Mouse (Mus musculus) hindbrain, embryonic 14.5 days (tissue): Measurements from ENCODE around the gene Ube2i. TPM values are rescaled to one million over a fixed set of nuclear protein-coding genes. Genes with fewer than 3 reads are reported as not detected.

Experiments
- ATAC-seq: fragments of 200-750 bp; cut with Nextera tagmentation; 2 replicates; pipeline ENCODE4 v1.8.0; 2017; ENCODE audit warnings: moderate number of reproducible peaks, mild to moderate bottlenecking, moderate TSS enrichment, moderate library complexity; ENCODE audit not compliant: low FRiP score
- DNase-seq: peaks from one replicate; pipeline ENCODE4 v3.0.0-alpha.2; 2015; ENCODE audit warnings: low spot score
- H3K27ac ChIP-seq: fragments of 300-500 bp; sonication (generic); 2 replicates; pipeline ENCODE4 v1.5.1; 2014; ENCODE audit warnings: mild to moderate bottlenecking, moderate library complexity
- H3K27me3 ChIP-seq: fragments of 300-500 bp; sonication (generic); 2 replicates; pipeline ENCODE4 v1.6.1; 2014; ENCODE audit warnings: mild to moderate bottlenecking, low read length, mixed read lengths; ENCODE audit not compliant: control insufficient read depth, insufficient read depth
- H3K36me3 ChIP-seq: fragments of 300-500 bp; sonication (generic); replicated peaks from 2 replicates; pipeline ENCODE4 v1.6.1; 2014; ENCODE audit not compliant: control insufficient read depth, insufficient read depth
- H3K4me1 ChIP-seq: fragments of 300-500 bp; sonication (generic); replicated peaks from 2 replicates; pipeline ENCODE4 v1.6.1; 2014; ENCODE audit warnings: antibody characterized with exemption, low read length, mixed read lengths; ENCODE audit not compliant: control insufficient read depth, insufficient read depth
- H3K4me2 ChIP-seq: fragments of 300-500 bp; sonication (generic); replicated peaks from 2 replicates; pipeline ENCODE4 v1.6.1; 2014; ENCODE audit warnings: mild to moderate bottlenecking, moderate library complexity
- H3K4me3 ChIP-seq: fragments of 300-500 bp; sonication (generic); replicated peaks from 2 replicates; pipeline ENCODE4 v1.5.1; 2014; ENCODE audit warnings: mild to moderate bottlenecking, low read length
- H3K9ac ChIP-seq: fragments of 300-500 bp; sonication (generic); 2 replicates; pipeline ENCODE4 v1.6.1; 2014
- H3K9me3 ChIP-seq: fragments of 300-500 bp; sonication (generic); 2 replicates; pipeline ENCODE4 v1.6.1; 2016; ENCODE audit warnings: low read length; ENCODE audit not compliant: control insufficient read depth
- WGBS: fragments of 180-500 bp; shearing (Covaris S2); extraction: QIAGEN DNeasy Blood & Tissue Kit; methylation state at CpG from one replicate; pipeline ENCODE4 v1.1.7; 2014; 5-methylcytosine and 5-hydroxymethylcytosine counted together
- polyA plus RNA-seq: library from polyadenylated mRNA; unstranded; fragments of >200 nt; fragmentation: Nextera tagmentation; extraction: Ambion mirVana; gene quantifications from 2 replicates; pipeline ENCODE4 v1.2.1, GENCODE M21; 2014

The Ube2i gene
- polyA plus RNA-seq, 1 experiment from 2014 or later, result 430 TPM

DNA sequence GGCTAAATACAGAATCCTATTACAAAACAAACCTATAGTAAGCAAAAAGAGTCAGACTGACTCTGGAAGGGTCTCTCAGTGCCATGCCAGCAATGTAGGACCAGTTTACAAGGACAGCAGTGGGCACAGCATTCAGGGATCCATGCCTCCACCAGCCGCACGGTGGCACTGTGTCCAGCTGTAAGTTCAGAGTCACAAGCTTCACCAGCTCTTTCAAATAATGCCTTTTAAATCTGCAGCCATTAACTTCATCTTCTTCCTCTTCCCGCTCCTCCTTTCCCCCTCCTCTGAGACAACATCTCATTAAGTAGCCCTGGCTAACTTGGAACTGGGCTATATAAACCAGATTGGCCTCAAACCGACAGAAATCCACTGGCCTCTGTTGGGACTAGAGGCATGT lies 14.4 kb upstream of the Ube2i start:
- H3K36me3 ChIP-seq, result no peaks in the 10 kb centered on the region
- H3K4me2 ChIP-seq, result no peak overlapping the region
- no peaks in the 10 kb centered on the region for H3K9me3 ChIP-seq
- no peaks in the 10 kb centered on the region for H3K27me3 ChIP-seq
- WGBS, result 23% methylated on average over 4 of the region's 4 CpGs
- no peak overlapping the region for H3K27ac ChIP-seq
- ATAC-seq, result no peak
- no peaks in the 10 kb centered on the region for H3K4me1 ChIP-seq
- DNase-seq, result peak; percentile 60
- H3K4me3 ChIP-seq, result no peak overlapping the region
- H3K9ac ChIP-seq, result no peak overlapping the region

DNA sequence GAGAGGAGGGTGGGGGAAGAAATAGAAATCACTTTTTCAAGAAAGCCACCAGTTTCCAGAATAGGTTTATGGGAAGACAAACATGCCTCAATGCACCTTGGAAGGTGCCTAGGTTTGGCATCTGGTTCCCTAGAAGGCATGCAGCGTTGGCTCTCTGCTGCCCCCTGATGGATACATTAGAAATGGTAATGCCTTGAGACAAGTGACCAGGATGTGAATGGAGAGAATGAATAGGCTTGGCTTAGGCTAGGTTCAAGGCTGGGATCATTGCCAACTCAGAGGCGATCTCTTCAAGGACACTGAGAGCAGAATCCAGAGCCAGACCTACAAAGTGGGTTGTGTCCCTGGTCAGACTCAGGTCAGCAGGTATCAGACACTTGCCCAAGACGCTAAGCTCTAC lies 10.6 kb upstream of the Ube2i start:
- Histone ChIP-seq H3K4me2 (no peak overlapping the region), H3K27me3 (no peaks in the 10 kb centered on the region), H3K9ac (no peak overlapping the region), H3K36me3 (no peaks in the 10 kb centered on the region), H3K4me3 (no peak overlapping the region), H3K4me1 (no peaks in the 10 kb centered on the region), H3K27ac (no peak overlapping the region), H3K9me3 (no peaks in the 10 kb centered on the region)
- peak; percentile 73 for DNase-seq
- ATAC-seq, result no peak
- 17% methylated on average over 3 of the region's 3 CpGs for WGBS

- ATAC-seq, result no peak
- Histone ChIP-seq H3K27me3 (no peaks in the 10 kb centered on the region), H3K4me1 (no peaks in the 10 kb centered on the region), H3K36me3 (no peaks in the 10 kb centered on the region), H3K27ac (no peak overlapping the region), H3K9me3 (no peaks in the 10 kb centered on the region), H3K4me2 (no peak overlapping the region), H3K4me3 (no peak overlapping the region), H3K9ac (no peak overlapping the region)
- no peak for DNase-seq
- WGBS, result 48% methylated on average over 11 of the region's 11 CpGs
Observed at GRCm38 (mm10) chr17:25282133-25282532, 7.7 kb upstream of the Ube2i start.

DNA sequence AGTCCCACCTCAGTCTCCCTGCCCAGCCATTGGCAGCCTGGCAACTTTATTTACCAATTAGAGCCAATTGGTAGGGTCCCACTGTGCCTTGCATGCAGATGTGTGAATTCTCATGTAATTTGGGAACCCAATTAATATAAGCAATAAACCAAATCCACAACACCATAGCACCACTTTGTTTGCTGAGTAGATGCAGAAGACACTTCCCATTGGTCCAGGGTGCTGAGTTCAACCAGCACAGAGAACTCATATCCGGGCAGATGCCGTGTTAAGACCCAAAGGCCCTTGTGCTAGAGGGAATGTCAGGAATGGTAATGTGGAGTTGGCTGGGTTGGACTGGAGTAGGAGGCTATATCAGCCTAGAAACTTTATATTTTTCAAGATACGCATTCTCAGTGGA lies 1.4 kb upstream of the Ube2i start:
- no peak for DNase-seq
- WGBS, result 94% methylated on average over 3 of the region's 3 CpGs
- no peak overlapping the region for H3K4me2 ChIP-seq
- no peak for ATAC-seq
- no peak overlapping the region for H3K9ac ChIP-seq
- H3K9me3 ChIP-seq, result no peaks in the 10 kb centered on the region
- no peak overlapping the region for H3K4me3 ChIP-seq
- H3K27me3 ChIP-seq, result no peaks in the 10 kb centered on the region
- H3K36me3 ChIP-seq, result no peaks in the 10 kb centered on the region
- H3K4me1 ChIP-seq, result peaks cover 20% of the 10 kb centered on the region
- no peak overlapping the region for H3K27ac ChIP-seq

DNA sequence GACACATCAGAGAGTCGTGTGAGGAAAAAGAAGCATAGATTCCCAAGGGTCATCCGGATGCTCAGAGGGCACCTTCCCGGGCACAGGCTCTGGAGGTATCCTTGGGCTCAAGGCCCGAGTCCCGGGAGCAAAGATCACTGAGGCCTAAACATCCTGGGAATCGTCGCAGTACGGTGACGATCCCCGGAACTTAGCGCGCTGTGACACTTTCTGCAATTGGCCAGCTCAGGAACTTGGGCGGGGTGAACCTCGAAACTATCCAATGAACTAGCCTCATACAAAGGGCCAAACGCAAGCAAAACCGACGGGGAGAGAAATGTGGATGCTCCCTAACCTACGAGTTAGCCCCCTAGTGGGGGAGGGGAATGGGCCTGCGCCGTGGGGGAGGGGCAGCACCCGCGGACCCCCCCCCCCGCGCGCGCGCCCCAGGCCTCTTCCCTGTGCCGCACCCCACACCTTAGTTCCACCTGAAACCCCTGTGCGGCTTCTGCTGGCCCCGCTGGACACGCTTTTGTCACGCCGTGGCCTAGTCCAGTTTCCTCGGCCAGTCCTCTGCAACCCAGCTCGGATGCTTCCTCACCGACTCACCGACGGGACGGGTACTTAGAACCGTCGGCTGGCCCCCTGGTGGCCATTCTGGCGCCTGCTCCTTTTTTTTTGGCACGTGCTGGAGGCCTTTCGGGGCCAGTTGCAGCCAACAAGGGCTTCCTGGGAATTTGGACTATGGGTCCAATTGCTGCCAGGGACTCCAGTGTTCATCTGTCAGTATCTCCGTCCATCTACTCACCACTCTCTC lies 518 bp downstream of the Ube2i start:
- no peaks in the 10 kb centered on the region for H3K9me3 ChIP-seq
- peak overlapping the region; percentile 98 for H3K9ac ChIP-seq
- under 1% methylated on average over 40 of the region's 45 CpGs for whole genome bisulfite sequencing
- DNase-seq (peak; percentile 99), ATAC-seq (peak; percentile 89)
- peak overlapping the region; percentile 98 for H3K27ac ChIP-seq
- H3K4me1 ChIP-seq, result peaks cover 31% of the 10 kb centered on the region
- H3K27me3 ChIP-seq, result no peaks in the 10 kb centered on the region
- peaks cover 8% of the 10 kb centered on the region for H3K36me3 ChIP-seq
- H3K4me3 ChIP-seq, result peak overlapping the region; percentile 83
- H3K4me2 ChIP-seq, result peak overlapping the region; percentile 39

- Histone ChIP-seq H3K4me1 (peaks cover 31% of the 10 kb centered on the region), H3K27me3 (no peaks in the 10 kb centered on the region), H3K4me2 (peak overlapping the region; percentile 88), H3K9me3 (no peaks in the 10 kb centered on the region), H3K36me3 (peaks cover 16% of the 10 kb centered on the region), H3K9ac (peak overlapping the region; percentile 98), H3K4me3 (peak overlapping the region; percentile 83), H3K27ac (peak overlapping the region; percentile 98)
- DNase-seq (peak; percentile 85), ATAC-seq (peak; percentile 90)
- WGBS, result under 1% methylated on average over 60 of the region's 92 CpGs
Observed at GRCm38 (mm10) chr17:25272951-25273705, 1.3 kb downstream of the Ube2i start.

DNA sequence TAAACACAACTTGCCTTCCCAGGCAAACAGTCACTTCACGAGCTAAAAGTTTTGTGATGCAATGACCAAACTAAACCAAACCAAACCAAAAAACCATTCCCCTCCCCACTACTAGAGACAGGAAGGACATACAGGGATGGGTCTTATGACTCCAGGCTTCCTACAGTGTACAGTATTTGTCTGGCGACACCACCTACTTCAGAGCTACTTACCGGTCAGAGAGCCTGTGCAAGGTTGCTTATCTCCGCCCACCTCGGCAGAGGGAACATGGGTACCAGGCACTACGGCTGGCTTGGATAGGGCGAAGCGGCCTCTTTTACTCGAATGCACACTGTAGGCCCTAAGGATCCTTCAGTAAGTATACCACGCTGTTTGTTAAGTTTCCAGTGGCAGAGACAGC lies 2.1 kb downstream of the Ube2i start:
- Histone ChIP-seq H3K9ac (peak overlapping the region; percentile 98), H3K4me2 (peak overlapping the region; percentile 88), H3K4me3 (peak overlapping the region; percentile 83), H3K4me1 (peaks cover 31% of the 10 kb centered on the region), H3K9me3 (no peaks in the 10 kb centered on the region), H3K36me3 (peaks cover 24% of the 10 kb centered on the region), H3K27me3 (no peaks in the 10 kb centered on the region), H3K27ac (peak overlapping the region; percentile 98)
- no peak for DNase-seq
- no peak for ATAC-seq
- 2% methylated on average over 10 of the region's 10 CpGs for WGBS

GRCm38 (mm10) chr17:25270795-25271335 lies 3.6 kb downstream of the Ube2i start:
- Histone ChIP-seq H3K4me2 (peak overlapping the region; percentile 88), H3K4me3 (no peak overlapping the region), H3K27me3 (no peaks in the 10 kb centered on the region), H3K9me3 (no peaks in the 10 kb centered on the region), H3K4me1 (peaks cover 31% of the 10 kb centered on the region), H3K9ac (no peak overlapping the region; the same call in 1 of the 2 replicates), H3K36me3 (peaks cover 38% of the 10 kb centered on the region), H3K27ac (no peak overlapping the region)
- DNase-seq (no peak), ATAC-seq (no peak)
- WGBS, result 81% methylated on average over 2 of the region's 2 CpGs

- WGBS, result 79% methylated on average over 3 of the region's 3 CpGs
- H3K9ac ChIP-seq, result no peak overlapping the region
- DNase-seq (no peak), ATAC-seq (no peak)
- H3K27ac ChIP-seq, result no peak overlapping the region
- H3K4me3 ChIP-seq, result no peak overlapping the region
- H3K36me3 ChIP-seq, result peaks cover 81% of the 10 kb centered on the region
- no peak overlapping the region for H3K4me2 ChIP-seq
- H3K4me1 ChIP-seq, result no peaks in the 10 kb centered on the region; the same call in 1 of the 2 replicates
- H3K9me3 ChIP-seq, result no peaks in the 10 kb centered on the region
- H3K27me3 ChIP-seq, result no peaks in the 10 kb centered on the region
Observed at GRCm38 (mm10) chr17:25264453-25264852, 10.0 kb downstream of the Ube2i start.
